Mouse (Mus musculus) forebrain, postnatal 0 days (tissue): ENCODE data around the gene Dtnbp1. TPM values are rescaled to one million over a fixed set of nuclear protein-coding genes. Genes with fewer than 3 reads are reported as not detected.

Source experiments
- ATAC-seq: fragments of 200-750 bp; cut with Nextera tagmentation; 2 replicates; pipeline ENCODE4 v1.8.0; 2017; ENCODE audit warnings: mild to moderate bottlenecking, moderate library complexity
- DNase-seq: peaks from one replicate; pipeline ENCODE4 v3.0.0-alpha.2; 2015
- H3K27ac ChIP-seq: fragments of 300-500 bp; sonication (generic); 2 replicates; pipeline ENCODE4 v1.5.1; 2014; ENCODE audit warnings: low read depth, mild to moderate bottlenecking, antibody characterized with exemption, low read length, moderate library complexity, mixed read lengths
- H3K27me3 ChIP-seq: fragments of 300-500 bp; sonication (generic); 2 replicates; pipeline ENCODE4 v1.6.1; 2014; ENCODE audit warnings: mild to moderate bottlenecking, low read length, mixed read lengths; ENCODE audit not compliant: insufficient read depth
- H3K36me3 ChIP-seq: fragments of 300-500 bp; sonication (generic); 2 replicates; pipeline ENCODE4 v1.6.1; 2014; ENCODE audit warnings: mild to moderate bottlenecking, moderate library complexity; ENCODE audit not compliant: insufficient read depth
- H3K4me1 ChIP-seq: fragments of 300-500 bp; sonication (generic); 2 replicates; pipeline ENCODE4 v1.6.1; 2014; ENCODE audit warnings: antibody characterized with exemption; ENCODE audit not compliant: insufficient read depth
- H3K4me2 ChIP-seq: fragments of 300-500 bp; sonication (generic); 2 replicates; pipeline ENCODE4 v1.6.1; 2014; ENCODE audit warnings: low read depth, mild to moderate bottlenecking, moderate library complexity
- H3K4me3 ChIP-seq: fragments of 300-500 bp; sonication (generic); 2 replicates; pipeline ENCODE4 v1.5.1; 2014; ENCODE audit warnings: low read depth, low read length, mixed read lengths
- H3K9ac ChIP-seq: fragments of 300-500 bp; sonication (generic); 2 replicates; pipeline ENCODE4 v1.6.1; 2014; ENCODE audit warnings: mild to moderate bottlenecking
- H3K9me3 ChIP-seq: fragments of 300-500 bp; sonication (generic); 2 replicates; pipeline ENCODE4 v1.6.1; 2016; ENCODE audit warnings: low read length
- CTCF ChIP-seq: sonication (generic); IDR thresholded peaks from 2 replicates; pipeline ENCODE4 v1.5.1; 2016; ENCODE audit warnings: antibody characterized with exemption, control low read depth, low read depth
- WGBS: fragments of 180-500 bp; shearing (Covaris S2); extraction: QIAGEN DNeasy Blood & Tissue Kit; methylation state at CpG from one replicate; pipeline ENCODE4 v1.1.7; 2014; 5-methylcytosine and 5-hydroxymethylcytosine counted together
- polyA plus RNA-seq: library from polyadenylated mRNA; unstranded; fragments of >200 nt; fragmentation: Nextera tagmentation; extraction: Ambion mirVana; gene quantifications from 2 replicates; pipeline ENCODE4 v1.2.1, GENCODE M21; 2015
- total RNA-seq: library from RNA; depleted of rRNA; stranded (reverse); fragments of >200 nt; gene quantifications from 2 replicates; pipeline ENCODE4 v1.2.3, GENCODE M21; 2014; rRNA removed

The Dtnbp1 gene
- total RNA-seq, result 80.9 and 84.9 TPM in 2 replicates
- polyA plus RNA-seq, result 121 and 130 TPM in 2 replicates

DNA sequence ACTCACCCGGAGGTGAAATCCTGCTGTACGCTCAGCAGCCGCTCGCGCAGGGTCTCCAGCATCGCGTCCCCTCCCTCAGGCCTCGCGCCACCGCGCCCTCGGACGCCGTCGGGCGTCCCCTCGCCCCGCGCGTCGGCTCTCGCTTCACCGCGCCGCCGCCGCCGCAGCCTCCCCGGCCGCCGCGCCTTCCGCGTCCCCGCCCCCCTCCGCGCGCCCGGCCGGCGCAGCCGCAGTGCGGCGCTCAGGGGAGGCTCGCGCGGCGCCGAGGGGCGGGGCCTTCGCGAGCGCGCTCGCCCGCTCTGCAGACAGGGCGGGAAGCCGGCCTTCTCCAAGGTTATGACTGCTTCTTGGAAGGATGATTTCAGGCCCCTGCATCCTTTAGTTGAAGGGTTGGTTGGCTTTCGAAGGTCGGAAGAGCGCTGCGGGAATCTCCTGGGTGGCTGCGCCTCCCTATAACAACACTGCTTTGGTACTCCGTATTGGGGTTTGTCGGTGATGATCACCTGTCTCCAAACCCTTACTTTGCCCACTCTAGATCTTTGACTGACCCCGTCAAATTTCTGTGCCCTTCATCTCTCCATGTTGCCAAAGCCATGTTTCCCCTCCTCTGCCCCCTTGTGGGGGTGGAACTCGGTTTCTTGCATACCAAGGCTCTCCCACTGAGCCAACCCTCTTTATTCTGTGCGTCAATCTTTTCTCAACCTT is at the start of gene Dtnbp1:
Gene Dtnbp1, minus strand, starts transcription at position 237 of the 705 bp plus-strand sequence.
- peak; percentile 95 for ATAC-seq
- peak; percentile 65 for TF ChIP-seq CTCF
- Histone ChIP-seq H3K4me2 (peak within 1 kb of the TSS; percentile 81), H3K9ac (peak within 1 kb of the TSS; percentile 68), H3K9me3 (no peaks in the 10 kb centered on the region), H3K27ac (peak within 1 kb of the TSS; percentile 66), H3K4me1 (no peaks in the 10 kb centered on the region; the same call in 1 of the 2 replicates), H3K27me3 (no peaks in the 10 kb centered on the region), H3K36me3 (no peaks in the 10 kb centered on the region), H3K4me3 (peak within 1 kb of the TSS; percentile 85)
- WGBS, result under 1% methylated on average over 65 of the region's 68 CpGs
- peak; percentile 90 for DNase-seq

DNA sequence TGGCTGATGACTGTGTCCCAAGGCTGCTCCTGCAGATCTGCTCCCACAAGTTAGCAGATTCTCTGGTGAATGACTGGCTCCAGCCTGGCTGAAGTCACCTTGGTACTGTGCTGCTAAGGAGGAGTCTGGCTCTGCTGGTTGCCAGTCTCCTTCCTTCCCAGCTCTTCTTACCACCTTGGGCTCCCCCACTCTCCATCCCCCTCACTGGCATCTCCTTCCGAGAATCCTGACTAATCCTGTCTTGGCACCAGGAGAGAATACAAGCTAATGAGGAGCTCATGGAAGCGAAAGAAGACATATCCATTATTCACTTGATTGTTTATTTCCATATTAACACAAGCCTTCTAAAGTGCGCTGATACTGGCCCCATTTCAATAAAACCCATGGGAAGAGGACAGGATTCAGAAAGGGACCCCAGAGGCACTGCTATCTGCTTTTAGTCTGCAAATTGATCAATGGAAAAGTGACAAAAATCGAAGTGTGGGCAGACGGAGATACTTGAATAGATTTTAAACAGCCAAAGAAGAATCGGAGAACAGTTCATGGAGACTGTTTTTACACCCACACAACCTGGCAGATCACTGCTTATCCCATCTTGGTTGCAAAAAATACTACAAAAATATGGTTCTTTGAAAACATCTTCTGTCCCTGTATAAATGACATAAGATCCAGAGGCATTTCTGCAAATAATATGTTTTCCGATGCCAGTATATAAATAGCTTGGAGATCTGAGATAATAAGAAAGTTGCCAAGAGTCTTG is 47.5 kb upstream of the Dtnbp1 start:
- no peak for TF ChIP-seq CTCF
- WGBS, result 40% methylated on average over 7 of the region's 7 CpGs
- peaks cover 8% of the 10 kb centered on the region; the same call in 1 of the 2 replicates for H3K4me1 ChIP-seq
- H3K4me2 ChIP-seq, result no peak overlapping the region
- H3K9ac ChIP-seq, result no peak overlapping the region
- no peaks in the 10 kb centered on the region for H3K9me3 ChIP-seq
- DNase-seq (peak; percentile 57), ATAC-seq (peak; percentile 68)
- no peak overlapping the region for H3K27ac ChIP-seq
- no peaks in the 10 kb centered on the region for H3K27me3 ChIP-seq
- no peaks in the 10 kb centered on the region for H3K36me3 ChIP-seq
- no peak overlapping the region for H3K4me3 ChIP-seq

DNA sequence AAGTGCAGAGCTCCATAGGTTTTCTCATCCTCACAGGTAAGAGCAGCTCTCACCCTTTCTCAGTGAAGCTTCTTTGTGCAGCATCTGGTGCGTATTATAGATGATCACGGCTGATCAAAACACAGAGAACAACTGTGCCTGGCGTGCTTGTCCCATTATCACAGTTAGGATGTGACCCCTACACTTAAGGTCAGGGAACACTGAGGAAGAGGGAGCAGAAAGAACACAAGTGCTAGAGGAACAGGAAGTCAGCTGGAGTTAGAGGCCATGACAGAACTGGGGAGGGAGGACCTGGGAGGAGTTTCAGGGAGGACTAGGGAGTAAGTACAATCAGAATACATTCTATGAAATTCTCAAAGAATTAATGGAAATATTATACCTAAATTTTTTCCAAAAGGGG is 41.5 kb upstream of the Dtnbp1 start:
- no peak for DNase-seq
- Histone ChIP-seq H3K9ac (no peak overlapping the region), H3K36me3 (no peaks in the 10 kb centered on the region), H3K4me3 (no peak overlapping the region), H3K27me3 (no peaks in the 10 kb centered on the region), H3K9me3 (no peaks in the 10 kb centered on the region), H3K4me2 (no peak overlapping the region), H3K27ac (no peak overlapping the region), H3K4me1 (no peaks in the 10 kb centered on the region)
- no peak for TF ChIP-seq CTCF
- 81% methylated on average over 3 of the region's 3 CpGs for WGBS
- no peak for ATAC-seq

DNA sequence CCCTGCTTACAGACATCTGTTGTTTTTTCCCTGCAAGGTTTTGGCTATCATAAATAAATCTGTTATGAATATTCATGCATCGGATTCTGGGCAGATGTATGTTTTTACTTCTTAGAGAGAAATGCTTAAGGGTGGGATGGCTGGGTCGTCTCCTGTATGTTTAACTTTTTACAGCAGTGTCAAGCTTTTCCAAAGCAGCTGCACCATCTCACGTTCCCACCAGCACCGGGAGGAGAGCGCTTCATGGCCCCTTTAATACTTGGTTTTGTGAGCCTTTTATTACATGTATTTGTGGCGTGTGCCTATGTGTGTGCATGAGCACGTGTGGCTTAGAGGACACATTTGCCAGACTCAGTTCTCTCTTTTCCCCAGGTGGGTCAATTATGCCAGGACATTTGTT is 38.8 kb upstream of the Dtnbp1 start:
- Histone ChIP-seq H3K4me2 (no peak overlapping the region), H3K27me3 (no peaks in the 10 kb centered on the region), H3K27ac (no peak overlapping the region), H3K4me1 (no peaks in the 10 kb centered on the region), H3K36me3 (no peaks in the 10 kb centered on the region), H3K4me3 (no peak overlapping the region), H3K9me3 (no peaks in the 10 kb centered on the region), H3K9ac (no peak overlapping the region)
- no peak for TF ChIP-seq CTCF
- DNase-seq (no peak), ATAC-seq (no peak)
- 67% methylated on average over 7 of the region's 7 CpGs for whole genome bisulfite sequencing

DNA sequence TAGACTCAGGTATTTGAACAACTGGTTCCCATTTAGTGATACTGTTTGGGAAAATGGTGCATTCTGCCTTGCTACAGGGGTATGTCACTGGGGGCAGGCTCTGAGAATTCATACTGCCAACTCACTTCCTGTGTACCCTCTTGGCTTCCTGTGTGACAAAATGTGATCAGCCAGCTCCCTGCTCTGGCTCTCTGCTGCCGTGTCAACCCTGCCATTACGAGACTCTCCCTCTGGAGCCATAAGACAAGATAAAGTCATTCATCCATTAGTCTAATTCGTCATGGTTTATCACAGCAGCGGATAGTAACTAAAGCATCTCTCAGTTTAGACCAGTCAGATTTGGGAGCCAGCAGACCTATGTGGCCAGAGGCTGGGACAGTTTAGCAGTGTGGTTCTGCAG is 38.2 kb upstream of the Dtnbp1 start:
- H3K4me3 ChIP-seq, result no peak overlapping the region
- no peak overlapping the region for H3K27ac ChIP-seq
- WGBS, result 83% methylated on average over 4 of the region's 4 CpGs
- H3K9ac ChIP-seq, result no peak overlapping the region
- DNase-seq, result no peak
- no peaks in the 10 kb centered on the region for H3K4me1 ChIP-seq
- ATAC-seq, result no peak
- no peaks in the 10 kb centered on the region for H3K9me3 ChIP-seq
- no peaks in the 10 kb centered on the region for H3K27me3 ChIP-seq
- H3K36me3 ChIP-seq, result no peaks in the 10 kb centered on the region
- H3K4me2 ChIP-seq, result no peak overlapping the region
- TF ChIP-seq CTCF, result no peak

DNA sequence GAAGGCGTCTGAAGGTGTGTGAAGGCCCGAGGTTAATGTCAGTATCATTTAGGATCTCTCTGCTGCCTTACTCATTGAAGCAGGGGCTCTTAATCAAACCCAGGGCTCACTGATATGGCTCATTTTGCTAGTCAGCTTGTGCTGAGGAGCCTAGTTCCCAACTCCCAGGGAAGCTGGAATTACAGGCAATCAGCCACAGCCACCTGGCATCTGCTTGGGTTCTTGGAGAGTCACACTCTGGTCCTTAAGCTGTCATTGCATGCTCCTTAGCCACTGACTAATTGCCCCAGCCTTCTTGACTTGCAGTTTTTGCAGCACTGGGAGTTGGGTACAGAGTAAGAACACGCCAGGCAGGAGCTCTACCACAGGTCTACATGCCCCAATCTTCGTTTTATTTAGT is 34.5 kb upstream of the Dtnbp1 start:
- 94% methylated on average over 4 of the region's 4 CpGs for WGBS

DNA sequence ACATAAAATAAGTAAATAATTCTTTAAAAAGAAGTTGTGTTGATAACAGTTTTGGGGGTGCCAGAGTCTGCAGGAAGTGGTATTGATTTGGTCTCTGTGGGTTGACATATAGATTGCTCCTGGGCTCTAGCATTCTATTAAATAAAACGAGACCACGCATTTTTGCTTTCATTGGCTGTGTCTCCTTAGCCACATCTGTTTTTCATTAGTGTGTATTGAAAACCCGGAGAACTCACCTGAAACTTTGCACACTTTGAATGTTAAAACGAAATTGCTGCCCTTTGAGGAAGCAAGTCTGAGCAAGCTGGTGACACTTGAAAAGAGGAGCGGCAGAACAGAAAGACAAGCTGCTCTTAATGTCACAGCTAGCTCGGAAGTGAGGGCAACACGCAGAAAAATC is 32.8 kb upstream of the Dtnbp1 start:
- Histone ChIP-seq H3K4me2 (no peak overlapping the region), H3K36me3 (no peaks in the 10 kb centered on the region), H3K27ac (no peak overlapping the region), H3K4me1 (no peaks in the 10 kb centered on the region), H3K4me3 (no peak overlapping the region), H3K9ac (no peak overlapping the region), H3K9me3 (no peaks in the 10 kb centered on the region), H3K27me3 (peaks cover 4% of the 10 kb centered on the region; the same call in 1 of the 2 replicates)
- no peak for DNase-seq
- ATAC-seq, result no peak
- TF ChIP-seq CTCF, result no peak
- WGBS, result 84% methylated on average over 7 of the region's 7 CpGs

More for the DNA sequence above, 34.5 kb upstream of the Dtnbp1 start:
- ATAC-seq (no peak), DNase-seq (no peak)
- no peak overlapping the region for H3K4me3 ChIP-seq
- no peak for TF ChIP-seq CTCF
- H3K9me3 ChIP-seq, result no peaks in the 10 kb centered on the region
- H3K9ac ChIP-seq, result no peak overlapping the region
- H3K4me1 ChIP-seq, result no peaks in the 10 kb centered on the region
- no peak overlapping the region for H3K4me2 ChIP-seq
- peaks cover 4% of the 10 kb centered on the region; the same call in 1 of the 2 replicates for H3K27me3 ChIP-seq
- H3K36me3 ChIP-seq, result no peaks in the 10 kb centered on the region
- H3K27ac ChIP-seq, result no peak overlapping the region
